Mouse (Mus musculus) WW6 (cell line): ENCODE data around the gene Tspoap1.

Experiments used
- DNase-seq: peaks from one replicate; pipeline ENCODE4 v3.0.0-alpha.2; 2013; ENCODE audit warnings: low read depth, low spot score

Tspoap1 gene

GRCm38 (mm10) chr11:87808236-87808635, 47.9 kb downstream of the Tspoap1 start:
- DNase-seq: no peak

DNA sequence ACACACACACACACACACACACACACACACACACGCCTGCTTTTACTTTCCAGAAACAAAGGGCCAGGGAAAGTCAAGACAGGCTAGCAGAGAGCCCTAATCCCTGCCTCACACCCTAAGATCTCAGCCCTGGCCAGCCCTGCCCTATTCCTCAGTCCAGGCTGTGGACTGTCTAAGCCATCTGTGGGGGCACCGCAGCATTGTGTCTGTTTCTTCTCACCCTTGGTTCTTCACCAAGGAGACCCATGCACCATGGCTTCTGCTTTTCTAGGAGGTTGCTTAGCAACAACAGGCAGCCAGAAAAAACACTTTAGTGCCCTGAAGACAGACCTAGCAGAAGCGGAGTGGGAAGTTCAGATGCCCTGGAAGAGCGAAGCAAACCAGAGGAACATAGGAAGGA, 51.1 kb downstream of the Tspoap1 start:
- no peak for DNase-seq

DNA sequence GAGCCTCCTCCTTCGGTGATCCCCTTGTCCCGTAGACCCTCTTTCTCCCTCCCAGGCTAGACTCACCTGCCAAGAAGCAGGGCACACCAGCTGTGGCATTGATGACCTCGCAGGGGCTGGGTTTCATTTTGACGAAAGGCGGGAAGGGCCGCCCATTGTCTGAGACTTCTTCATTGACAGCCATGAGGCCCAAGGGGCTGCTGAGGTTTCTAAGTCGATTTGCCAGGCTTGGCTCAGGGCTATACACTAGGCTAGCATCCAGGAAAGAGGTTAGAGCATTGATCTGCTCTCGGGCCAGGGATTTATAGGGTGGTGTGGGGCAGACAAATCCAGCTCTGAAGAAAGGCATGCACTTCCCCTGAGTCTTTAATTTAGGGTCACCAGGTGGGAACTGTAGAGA, 54.5 kb downstream of the Tspoap1 start:
- DNase-seq: no peak

DNA sequence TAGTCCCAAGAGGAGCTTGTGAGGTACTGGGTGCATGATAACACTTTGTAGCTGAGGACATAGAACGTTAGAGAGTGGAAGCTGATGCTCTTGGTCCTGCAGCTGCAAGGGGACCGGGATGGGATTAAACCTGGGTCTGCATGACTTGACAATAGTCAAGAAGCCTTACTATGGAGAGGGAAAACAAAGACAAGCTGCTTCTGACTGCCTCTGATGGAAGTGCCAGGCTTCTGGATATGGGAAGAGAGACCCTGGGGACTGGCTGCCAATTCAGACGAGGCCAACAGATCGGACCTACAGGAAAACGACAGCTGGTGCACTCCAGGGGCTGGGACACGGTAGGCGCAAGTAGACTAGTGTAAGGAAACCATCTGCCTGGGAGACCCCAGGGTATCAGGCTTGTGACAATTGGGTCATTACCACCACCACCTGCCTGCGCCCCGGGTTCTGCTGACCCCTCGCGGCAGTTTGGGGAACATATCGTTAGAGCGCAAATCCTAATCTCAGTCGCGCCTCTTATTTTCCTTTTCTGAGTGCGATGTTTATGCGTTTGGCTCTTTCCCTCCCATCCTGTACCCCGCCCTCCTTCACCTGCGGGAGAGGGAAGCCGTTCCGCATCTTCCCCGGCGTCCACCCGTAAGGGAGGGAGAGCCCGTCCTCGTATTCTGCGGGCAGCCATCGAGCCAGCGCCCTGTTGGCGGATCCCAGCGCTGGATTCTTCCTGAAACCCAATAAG, 56.5 kb downstream of the Tspoap1 start:
- DNase-seq: peak; percentile 46

- DNase-seq: peak; percentile 53
Measured at GRCm38 (mm10) chr11:87817443-87817773, 57.1 kb downstream of the Tspoap1 start.

- no peak for DNase-seq
Measured at GRCm38 (mm10) chr11:87821502-87821901, 61.2 kb downstream of the Tspoap1 start.

DNA sequence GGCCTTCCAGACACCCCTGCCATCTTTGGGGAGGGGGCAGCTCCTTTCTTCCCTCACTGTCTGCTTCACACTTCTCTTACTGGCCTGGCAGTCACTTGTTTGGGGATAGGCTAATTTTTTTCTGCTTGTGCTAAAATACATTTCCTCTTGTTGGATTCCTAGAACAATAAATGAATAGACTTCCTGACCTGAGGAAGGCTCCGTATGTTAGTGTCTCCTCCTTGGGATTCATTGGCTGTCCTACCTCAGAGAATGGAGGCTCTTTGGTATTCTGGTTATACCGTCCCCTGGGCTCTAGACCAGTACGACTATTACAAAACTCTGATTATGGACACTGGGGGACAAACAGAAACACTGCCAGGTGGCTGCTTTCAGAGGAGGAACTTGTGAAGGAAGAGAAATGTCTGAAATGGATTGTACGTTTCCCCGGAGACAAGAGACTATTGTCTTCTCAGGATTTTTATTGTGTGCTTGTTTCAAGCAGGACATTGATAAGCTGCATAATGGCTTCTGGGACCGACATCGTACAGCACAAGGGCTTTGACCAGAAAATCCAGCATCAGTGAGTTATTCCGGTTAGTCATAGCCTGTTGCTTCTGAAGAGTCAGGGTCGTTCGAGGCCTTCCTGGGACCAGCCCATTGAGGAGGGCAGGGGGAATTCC, 68.0 kb downstream of the Tspoap1 start, which contains the start of gene Lpo:
Gene Lpo (minus strand): TSS at position 51 of the 662 bp plus-strand sequence.
- DNase-seq: no peak
